Mouse (Mus musculus) gastrocnemius, postnatal 36 days (tissue): ENCODE results near the gene Gm10837. TPM values are rescaled to one million over a fixed set of nuclear protein-coding genes. Genes with fewer than 3 reads are reported as not detected.
"Not testable (repeated sequence)": the region's sequence is repeated elsewhere in the genome, so short reads cannot be mapped to it uniquely, and the experiment has no call there.

ENCODE experiments used
- DNase-seq, 2 experiments: peaks; one replicate each; pipeline ENCODE4 v3.0.0; 2022
- intact Hi-C: fragments of 180-260 bp; cut with DNase I; formaldehyde crosslinking; loops from one replicate; pipeline ENCODE4 v1.15.1; 2025
- total RNA-seq, 2 experiments: library from RNA; stranded (reverse); gene quantifications; 2 replicates each; pipeline ENCODE4 v1.2.3; 2021

The Gm10837 gene
- total RNA-seq, 2 experiments from 2014 or later, result not detected

GRCm38 (mm10) chr14:122463734-122464341 is 26.5 kb upstream of the Gm10837 start:
- DNase-seq, intact Hi-C loops: not testable (repeated sequence)

- no peak for DNase-seq
- intact Hi-C loops, result no loop called here
Observed at GRCm38 (mm10) chr14:122464351-122464762, 26.0 kb upstream of the Gm10837 start.

GRCm38 (mm10) chr14:122464763-122465741 is 25.3 kb upstream of the Gm10837 start, which contains the start of gene Zic5:
TSS of gene Zic5 (minus strand) at chr14:122465677.
- no peak for DNase-seq
- intact Hi-C loops, result loop anchor here (5.0 kb wide), 1 partner anchor 238 kb away; no protein-coding TSS in a partner anchor

- intact Hi-C loops, result loop anchor here (5.0 kb wide), 1 partner anchor 239 kb away; no protein-coding TSS in a partner anchor
- DNase-seq, result no peak
Observed at GRCm38 (mm10) chr14:122465931-122466490, 24.4 kb upstream of the Gm10837 start.

DNA sequence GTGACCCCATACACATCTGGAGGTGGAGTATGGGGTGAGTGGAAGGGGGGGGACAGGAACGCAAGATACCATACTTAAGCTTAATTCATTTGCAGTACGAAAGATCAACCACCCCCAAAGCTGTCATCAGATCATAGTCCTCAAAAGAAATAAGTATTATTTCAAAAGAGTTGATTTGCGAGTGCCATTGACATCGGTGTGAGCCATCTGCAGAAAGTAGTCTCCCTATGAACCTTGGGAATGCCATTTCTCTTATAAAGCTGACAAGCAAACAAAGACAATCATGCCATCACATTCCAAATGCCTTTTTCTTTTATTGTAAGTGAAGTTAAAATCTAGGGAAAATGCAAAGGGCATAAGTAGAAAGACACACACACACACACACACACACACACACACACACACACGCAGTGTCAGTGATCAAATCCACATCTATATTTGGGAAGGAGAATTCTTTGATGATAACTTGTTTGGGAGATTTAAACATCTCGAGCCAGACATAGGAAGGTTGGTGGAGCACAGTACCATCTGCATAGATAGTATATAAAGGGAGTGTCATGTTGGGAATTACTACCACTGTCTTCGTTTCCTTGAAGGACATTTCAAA is 23.5 kb upstream of the Gm10837 start:
- intact Hi-C loops, result loop anchor here (5.0 kb wide), 1 partner anchor 240 kb away; no protein-coding TSS in a partner anchor
- DNase-seq, result no peak

DNA sequence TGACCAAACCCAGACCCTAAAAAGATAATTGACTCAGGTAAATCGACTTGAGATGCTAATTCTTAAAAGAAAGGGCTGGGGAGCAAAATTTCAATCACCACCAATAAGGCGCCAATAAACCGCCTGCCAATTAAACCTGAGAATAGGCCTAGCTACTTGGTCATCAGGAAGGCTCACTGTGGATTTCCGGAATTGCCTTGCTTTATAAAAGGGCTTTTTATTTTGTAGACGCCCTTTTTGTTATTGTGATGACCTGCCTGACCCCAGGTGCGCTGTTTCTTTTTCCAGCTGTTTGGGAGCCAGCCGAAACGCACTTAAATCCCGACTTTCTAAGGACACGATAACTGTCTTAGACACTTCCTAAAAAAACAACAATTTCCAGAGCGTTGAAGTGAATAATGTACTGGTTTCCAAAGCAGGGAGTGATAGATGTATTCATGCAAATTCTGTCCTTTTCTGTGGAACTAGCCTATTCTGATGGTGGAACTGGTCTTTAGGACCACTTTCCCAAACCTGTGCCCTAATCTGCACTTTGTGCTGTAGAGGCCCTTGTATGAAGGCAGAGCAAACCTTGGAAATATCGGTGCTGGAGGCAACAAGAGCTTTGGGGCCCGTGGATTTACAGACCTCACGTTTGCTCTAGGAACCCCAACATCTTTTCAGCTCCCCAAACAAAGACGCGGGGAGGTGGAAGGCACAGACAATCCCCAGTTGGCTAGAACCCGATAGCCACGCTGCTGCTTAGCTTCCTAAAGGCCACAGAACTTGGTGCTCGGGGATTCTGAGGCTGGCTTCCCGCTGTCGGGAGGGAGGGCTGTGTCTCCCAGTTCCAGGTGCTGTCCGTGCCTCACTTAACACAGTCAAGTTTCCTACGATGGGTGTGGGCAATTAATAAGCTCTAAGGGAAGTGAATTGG is 22.2 kb upstream of the Gm10837 start:
- no peak for DNase-seq
- intact Hi-C loops, result loop anchor here (5.0 kb wide), 1 partner anchor 241 kb away; no protein-coding TSS in a partner anchor

DNA sequence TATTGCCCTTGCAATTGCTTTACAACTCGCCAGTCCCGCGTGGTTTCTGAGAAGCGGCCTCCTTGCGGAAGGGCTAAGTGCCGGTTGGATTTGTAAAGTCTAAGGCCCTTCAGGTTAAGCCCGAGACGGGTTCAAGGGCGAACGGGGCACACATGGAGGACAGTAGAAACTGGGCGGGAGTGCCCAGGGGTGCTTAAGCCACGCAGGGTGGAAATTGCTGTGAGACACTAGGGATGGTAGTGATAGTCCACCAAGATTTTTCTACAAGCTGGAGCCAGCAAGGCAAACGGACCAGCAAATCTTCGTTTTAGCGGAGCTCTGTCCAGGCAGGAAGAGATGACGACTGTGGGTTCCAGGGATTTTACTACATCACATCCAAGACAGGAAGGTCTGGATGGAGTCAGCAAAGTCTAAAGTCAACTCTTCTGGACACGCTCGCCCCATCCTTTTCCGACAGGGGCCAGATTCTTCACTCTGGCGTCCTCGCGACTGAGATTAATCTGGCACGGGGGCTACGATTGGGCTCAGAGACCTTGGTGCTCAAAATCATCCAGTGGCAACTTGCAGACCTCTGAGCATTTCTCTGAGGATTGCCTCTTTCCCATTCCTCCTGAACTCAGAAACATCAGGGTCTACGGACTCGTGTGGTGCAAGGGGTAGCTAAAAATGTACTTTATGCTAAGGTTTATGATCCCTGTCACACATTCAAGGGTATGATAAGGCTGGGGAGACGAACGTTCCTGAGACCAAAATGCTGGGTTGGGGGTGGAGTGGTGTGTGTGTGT is 21.2 kb upstream of the Gm10837 start:
- DNase-seq, result no peak
- intact Hi-C loops, result loop anchor here (5.0 kb wide), 1 partner anchor 242 kb away; no protein-coding TSS in a partner anchor

DNA sequence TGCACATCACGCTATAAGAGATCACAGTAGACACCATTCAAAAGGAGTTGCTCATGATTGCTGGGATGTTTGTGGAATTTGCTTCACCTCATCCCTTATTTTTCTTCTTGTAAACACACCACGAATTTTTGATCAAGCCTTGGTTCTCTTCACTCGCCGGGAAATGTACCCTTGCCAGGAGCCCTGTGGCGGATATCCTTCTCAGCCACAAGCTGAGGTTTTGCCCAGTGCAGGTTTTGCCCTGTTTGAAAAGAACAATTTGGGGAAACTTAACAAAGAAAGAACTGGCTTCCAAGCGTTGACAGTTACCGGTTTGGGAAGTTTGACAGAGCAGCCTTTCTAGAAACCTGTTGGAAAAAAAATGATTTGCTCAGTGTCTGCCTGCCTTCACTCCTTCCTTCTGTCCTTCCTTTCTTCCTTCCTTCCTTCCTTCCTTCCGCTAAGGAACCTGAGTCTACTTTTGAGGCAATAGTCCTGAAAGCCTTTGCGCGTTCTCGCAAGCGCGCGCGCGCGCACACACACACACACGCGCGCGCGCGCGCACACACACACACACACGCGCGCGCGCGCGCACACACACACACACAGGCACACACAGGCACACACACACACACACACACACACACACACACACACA is 18.8 kb upstream of the Gm10837 start:
- intact Hi-C loops, result no loop called here
- no peak for DNase-seq

DNA sequence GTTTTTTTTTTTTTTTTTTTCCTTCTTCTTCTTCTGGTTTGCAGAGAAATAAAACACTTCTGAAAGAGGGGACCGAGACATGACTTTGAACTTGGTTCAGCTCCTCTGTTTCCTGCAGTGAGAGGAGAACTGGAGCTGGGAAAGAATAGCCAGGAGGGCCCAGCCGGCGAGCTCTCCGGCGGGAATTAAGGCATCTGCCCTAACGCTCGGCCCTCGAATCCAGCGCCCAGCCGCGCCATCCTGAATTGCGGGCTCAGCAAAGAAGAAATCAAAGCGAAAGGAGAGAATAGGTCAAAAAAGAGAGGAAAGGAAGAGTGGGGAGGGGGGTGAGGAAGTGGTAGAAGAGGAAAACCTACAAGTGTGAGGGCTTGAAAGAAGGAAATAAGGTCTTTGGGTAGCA is 18.2 kb upstream of the Gm10837 start:
- DNase-seq, result no peak
- intact Hi-C loops, result no loop called here

DNA sequence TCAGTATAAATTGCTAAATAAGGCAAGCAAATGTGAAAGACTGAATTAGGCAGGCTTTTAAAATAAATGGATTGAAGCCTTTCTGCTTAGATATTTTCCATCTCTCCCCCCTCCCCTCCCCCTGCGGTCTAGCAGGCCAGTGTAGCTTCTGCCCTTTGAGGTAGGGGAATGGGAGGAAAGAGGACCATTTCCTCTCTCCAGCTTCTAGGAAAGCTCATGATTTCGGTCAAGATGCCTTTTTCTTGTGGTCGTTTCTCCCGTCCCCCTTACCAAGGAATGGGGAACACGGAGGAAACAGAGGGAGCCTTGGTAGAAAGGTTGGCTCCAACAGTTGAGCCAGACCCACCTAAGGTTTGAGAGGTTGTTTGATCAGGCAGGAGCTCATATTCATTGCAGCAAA is 17.7 kb upstream of the Gm10837 start:
- DNase-seq, result no peak
- intact Hi-C loops, result no loop called here

GRCm38 (mm10) chr14:122473211-122473751 is 17.1 kb upstream of the Gm10837 start:
- intact Hi-C loops, result no loop called here
- DNase-seq, result no peak

DNA sequence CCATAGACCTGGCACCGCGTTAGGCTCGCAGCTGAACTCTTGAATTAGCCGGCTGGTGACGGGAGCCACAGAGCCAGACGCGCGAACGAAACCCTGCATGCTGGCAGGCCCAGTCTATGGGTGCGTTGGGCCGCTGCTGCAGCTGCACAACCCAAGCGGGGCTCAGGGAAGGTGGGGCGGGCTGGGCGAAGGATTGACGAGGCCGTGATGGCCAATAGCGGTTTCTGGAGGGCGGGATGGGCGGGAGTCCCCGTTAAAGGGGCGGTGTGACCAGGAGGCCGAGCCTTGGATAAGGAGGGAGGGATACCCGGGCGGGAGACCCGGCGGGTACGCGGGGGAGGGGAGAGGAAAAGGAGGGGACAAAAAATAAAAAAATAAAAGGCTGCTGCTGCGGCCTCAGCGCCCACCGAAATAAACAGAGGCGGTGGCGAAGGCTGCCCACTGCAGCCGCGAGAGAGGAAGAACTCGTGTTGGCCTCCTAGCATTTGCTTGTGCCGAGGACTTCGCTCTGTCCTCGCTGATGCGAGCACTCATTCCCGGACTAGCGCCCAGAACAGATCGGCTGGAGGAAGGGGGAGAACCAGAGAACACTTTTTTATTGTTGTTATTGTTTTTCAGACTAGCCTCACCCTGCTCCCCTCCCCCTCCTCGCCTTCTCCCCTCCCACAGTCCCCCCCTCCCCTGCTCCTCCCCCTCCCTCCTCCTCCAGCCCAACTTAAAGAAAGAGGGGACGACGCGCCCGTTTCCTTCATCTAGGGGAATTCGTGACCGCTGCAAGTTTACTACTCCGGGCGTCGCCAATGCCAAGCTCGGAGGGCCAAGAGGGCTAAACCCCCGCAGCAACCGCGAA is 16.1 kb upstream of the Gm10837 start:
- DNase-seq, result no peak
- intact Hi-C loops, result no loop called here

- intact Hi-C loops, result no loop called here
- no peak for DNase-seq
Observed at GRCm38 (mm10) chr14:122474891-122475556, 15.4 kb upstream of the Gm10837 start, which contains the start of gene Zic2. TSS of gene Zic2 (plus strand) at chr14:122475435.

DNA sequence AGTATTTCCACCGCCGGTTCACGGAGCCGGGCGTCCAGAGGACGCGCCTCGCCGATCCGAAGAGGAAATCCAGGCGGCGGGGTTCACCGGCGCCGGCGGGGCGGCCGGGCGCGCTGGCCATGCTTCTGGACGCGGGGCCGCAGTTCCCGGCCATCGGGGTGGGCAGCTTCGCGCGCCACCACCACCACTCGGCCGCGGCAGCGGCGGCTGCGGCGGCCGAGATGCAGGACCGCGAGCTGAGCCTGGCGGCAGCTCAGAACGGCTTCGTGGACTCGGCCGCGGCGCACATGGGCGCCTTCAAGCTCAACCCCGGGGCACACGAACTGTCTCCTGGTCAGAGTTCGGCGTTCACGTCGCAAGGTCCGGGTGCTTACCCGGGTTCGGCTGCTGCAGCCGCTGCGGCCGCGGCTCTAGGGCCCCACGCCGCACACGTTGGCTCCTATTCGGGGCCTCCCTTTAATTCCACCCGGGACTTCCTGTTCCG is 14.8 kb upstream of the Gm10837 start:
- DNase-seq, result no peak
- intact Hi-C loops, result no loop called here

- intact Hi-C loops, result no loop called here
- no peak for DNase-seq
Observed at GRCm38 (mm10) chr14:122476041-122476821, 14.2 kb upstream of the Gm10837 start.
